Mouse (Mus musculus) cortical plate, adult 2 months (tissue): ENCODE data around the gene D16Ertd472e.

Experiments
- CTCF ChIP-seq: fragments of 200-500 bp; IDR thresholded peaks from 2 replicates; pipeline ENCODE4 v1.5.1; 2011; ENCODE audit warnings: mild to moderate bottlenecking, control low read depth, low read length; ENCODE audit not compliant: insufficient read depth; ENCODE audit errors: extremely low read depth
- POLR2A ChIP-seq: fragments of 200-500 bp; IDR thresholded peaks from 2 replicates; pipeline ENCODE4 v1.6.1; 2011; ENCODE audit warnings: mild to moderate bottlenecking, low read length, control low read depth; ENCODE audit not compliant: insufficient read depth; ENCODE audit errors: extremely low read depth

DNA sequence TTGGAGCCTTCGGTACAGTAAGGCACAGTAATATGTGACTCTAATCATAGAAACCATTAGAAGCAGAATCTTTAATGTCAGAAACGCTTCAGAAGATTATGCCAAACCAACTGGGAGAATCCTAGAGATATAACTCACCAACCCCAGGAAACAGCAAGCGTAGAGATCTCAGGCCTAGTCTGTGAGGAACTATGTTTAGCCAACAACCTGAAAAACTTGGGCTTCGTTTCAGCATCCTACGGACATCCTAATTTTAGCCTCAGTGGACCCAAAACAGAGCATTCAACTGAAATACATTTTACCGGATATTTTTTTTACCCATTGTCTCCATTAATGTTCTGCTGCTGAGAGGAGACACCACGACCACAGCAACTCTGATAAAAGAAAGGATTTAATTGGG lies 3.9 kb upstream of the D16Ertd472e start:
- TF ChIP-seq POLR2A (no peak), CTCF (no peak)
